Mouse (Mus musculus): ENCODE measurements at regions not wholly inside any gene's neighbourhood (a gene's known extent, or its start where the extent isn't known, plus 50 kb on each side); places are given as distances from the start of the nearest gene placed in this dataset.
A peak's percentile ranks its signal among the peaks of the same experiment; 100 is the strongest.

DNA sequence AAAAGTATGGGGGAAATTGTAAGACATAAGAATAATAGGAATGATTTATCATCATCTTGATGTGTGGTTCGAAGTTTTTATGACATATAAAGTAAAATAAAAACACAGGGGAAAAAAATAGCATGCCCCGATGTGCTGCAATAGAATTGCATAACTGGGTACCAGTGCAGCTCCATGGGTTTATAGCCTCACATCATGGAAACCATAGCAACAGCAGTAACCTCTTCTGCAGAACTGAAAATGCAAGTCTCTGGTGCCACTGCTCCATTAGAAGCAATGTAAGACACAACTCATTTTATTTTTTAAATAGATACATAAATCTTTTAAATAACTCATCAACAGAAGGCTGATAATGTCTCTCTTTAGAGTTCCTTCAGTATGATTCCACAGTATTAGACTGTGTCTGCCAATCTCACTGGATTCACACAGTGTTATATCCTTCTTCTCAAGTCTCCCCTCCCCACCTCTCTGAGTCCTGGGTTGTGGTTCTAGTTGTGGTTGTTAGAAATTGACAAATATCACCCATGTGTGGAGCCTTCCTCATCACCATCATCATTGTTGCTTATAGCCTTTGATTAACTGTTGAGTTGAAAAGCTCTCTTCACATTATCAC, 340.9 kb upstream of the Gm11042 start:
- Histone ChIP-seq H3K27ac (no peak overlapping the region), H3K4me1 (replicated peaks) (no peaks in the 10 kb centered on the region), H3K36me3 (no peaks in the 10 kb centered on the region), H3K9ac (no peak overlapping the region), H3K4me2 (no peak overlapping the region), H3K4me3 (no peak overlapping the region), H3K9me3 (no peaks in the 10 kb centered on the region), H3K27me3 (no peaks in the 10 kb centered on the region)
- 72% methylated on average over 2 of the region's 2 CpGs for WGBS
- ATAC-seq (ENCODE audit: low FRiP score): no peak

GRCm38 (mm10) chr12:74651256-74651655, 335.1 kb upstream of the Gm11042 start:
- no peak for ATAC-seq (ENCODE audit: low FRiP score)
- no peak overlapping the region for H3K4me2 ChIP-seq
- H3K27me3 ChIP-seq: no peaks in the 10 kb centered on the region
- no peaks in the 10 kb centered on the region for H3K9me3 ChIP-seq
- H3K36me3 ChIP-seq: no peaks in the 10 kb centered on the region
- no peaks in the 10 kb centered on the region for H3K4me1 ChIP-seq (replicated peaks)
- H3K9ac ChIP-seq: no peak overlapping the region
- no peak overlapping the region for H3K27ac ChIP-seq
- WGBS: 79% methylated on average over 1 of the region's 1 CpGs
- H3K4me3 ChIP-seq: no peak overlapping the region

DNA sequence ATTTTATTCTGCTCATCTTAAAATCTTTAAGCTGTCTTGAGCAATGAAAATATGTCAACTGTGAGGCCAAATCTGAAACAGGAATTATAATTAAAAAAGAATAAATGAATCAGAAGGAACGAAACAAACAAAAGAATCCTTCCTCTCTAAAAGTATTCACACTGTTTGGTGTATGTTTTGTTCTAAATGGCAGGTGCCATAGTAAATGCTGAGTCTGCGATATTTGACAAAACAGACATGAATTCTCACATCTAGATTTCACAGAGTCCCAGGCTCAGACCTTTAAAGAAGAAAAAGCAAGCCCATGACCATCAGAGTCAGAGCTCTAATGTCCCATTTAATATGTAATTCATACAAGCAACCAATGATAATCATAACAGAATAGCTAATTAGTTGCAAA, 316.6 kb upstream of the Gm11042 start:
- 82% methylated on average over 2 of the region's 2 CpGs for WGBS
- no peaks in the 10 kb centered on the region for H3K9me3 ChIP-seq
- H3K36me3 ChIP-seq: no peaks in the 10 kb centered on the region
- no peak overlapping the region for H3K9ac ChIP-seq
- ATAC-seq (ENCODE audit: low FRiP score): no peak
- H3K4me2 ChIP-seq: no peak overlapping the region
- no peaks in the 10 kb centered on the region for H3K27me3 ChIP-seq
- H3K4me3 ChIP-seq: no peak overlapping the region
- no peaks in the 10 kb centered on the region for H3K4me1 ChIP-seq (replicated peaks)
- no peak overlapping the region for H3K27ac ChIP-seq

DNA sequence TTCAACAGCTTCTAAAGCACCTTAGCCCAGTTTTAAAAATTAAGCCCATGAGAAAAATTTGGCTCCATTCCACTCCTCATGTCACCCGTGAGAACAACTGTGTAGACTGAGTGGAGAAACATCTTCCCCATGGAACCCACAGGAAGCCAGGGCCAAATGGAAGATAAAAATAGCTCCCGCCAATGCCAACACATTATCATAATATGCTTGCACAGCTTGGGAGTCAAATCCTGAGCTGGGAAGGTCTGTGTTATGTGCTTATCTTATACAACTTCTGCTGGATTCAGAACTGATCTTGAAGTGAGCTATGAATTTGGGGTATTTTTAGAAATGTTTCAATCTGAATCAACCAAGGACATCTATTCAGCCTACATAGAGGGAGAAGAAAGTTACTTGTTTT, 279.0 kb upstream of the Gm11042 start:
- H3K27ac ChIP-seq: no peak overlapping the region
- H3K27me3 ChIP-seq: no peaks in the 10 kb centered on the region
- H3K4me1 ChIP-seq (replicated peaks): no peaks in the 10 kb centered on the region
- ATAC-seq (ENCODE audit: low FRiP score): no peak
- no peaks in the 10 kb centered on the region for H3K9me3 ChIP-seq
- H3K4me3 ChIP-seq: no peak overlapping the region
- H3K4me2 ChIP-seq: no peak overlapping the region
- H3K36me3 ChIP-seq: no peaks in the 10 kb centered on the region
- no peak overlapping the region for H3K9ac ChIP-seq
- WGBS: 86% methylated on average over 2 of the region's 2 CpGs

GRCm38 (mm10) chr12:74554599-74554998, 238.4 kb upstream of the Gm11042 start:
- H3K4me3 ChIP-seq: no peak overlapping the region
- H3K9ac ChIP-seq: no peak overlapping the region
- no peak overlapping the region for H3K4me2 ChIP-seq
- H3K4me1 ChIP-seq (replicated peaks): no peaks in the 10 kb centered on the region
- H3K27me3 ChIP-seq: no peaks in the 10 kb centered on the region
- WGBS: 94% methylated on average over 2 of the region's 2 CpGs
- no peaks in the 10 kb centered on the region for H3K9me3 ChIP-seq
- H3K36me3 ChIP-seq: no peaks in the 10 kb centered on the region
- no peak for ATAC-seq (ENCODE audit: low FRiP score)
- H3K27ac ChIP-seq: no peak overlapping the region

DNA sequence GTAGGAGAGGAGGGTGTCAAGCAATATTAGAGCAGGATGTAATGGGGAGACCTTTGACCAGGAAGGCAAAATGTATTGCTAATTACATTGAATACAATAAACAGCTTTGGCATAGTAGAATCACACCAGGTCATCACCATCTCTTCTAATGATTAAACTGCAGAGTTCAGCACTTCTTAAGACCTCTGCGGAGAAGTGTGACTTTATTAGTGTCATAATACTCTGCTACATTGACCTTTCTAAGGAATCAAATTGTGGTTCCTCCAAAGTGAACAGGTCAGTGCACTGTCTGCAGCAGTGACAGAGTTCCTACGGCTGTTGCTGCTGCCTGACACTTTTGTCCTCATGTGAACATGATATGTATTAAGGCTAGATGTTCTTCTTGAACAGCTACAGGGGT, 228.0 kb upstream of the Gm11042 start:
- H3K4me3 ChIP-seq: no peak overlapping the region
- no peak overlapping the region for H3K27ac ChIP-seq
- WGBS: 84% methylated on average over 2 of the region's 2 CpGs
- ATAC-seq (ENCODE audit: low FRiP score): no peak
- H3K9ac ChIP-seq: no peak overlapping the region
- H3K4me2 ChIP-seq: no peak overlapping the region
- no peaks in the 10 kb centered on the region for H3K36me3 ChIP-seq
- H3K27me3 ChIP-seq: no peaks in the 10 kb centered on the region
- no peaks in the 10 kb centered on the region for H3K4me1 ChIP-seq (replicated peaks)
- no peaks in the 10 kb centered on the region for H3K9me3 ChIP-seq

DNA sequence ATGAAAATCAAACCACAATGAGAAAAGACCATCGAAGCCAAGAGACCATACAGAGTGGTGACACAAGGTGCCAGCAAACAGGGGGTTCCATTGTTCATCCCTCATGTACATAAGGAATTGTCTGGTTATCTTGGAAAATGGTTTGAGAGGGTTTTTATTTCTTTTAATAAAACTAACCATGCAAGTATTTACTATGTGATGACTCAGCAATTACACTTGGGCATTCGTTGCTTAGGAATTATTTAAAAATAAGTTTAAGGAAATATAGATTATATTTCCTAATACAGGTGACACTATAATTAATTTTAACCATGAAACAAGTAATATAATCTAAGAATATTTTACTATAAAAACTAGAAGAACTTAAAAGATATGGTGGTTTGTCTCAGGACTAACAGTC, 218.7 kb upstream of the Gm11042 start:
- Histone ChIP-seq H3K27me3 (no peaks in the 10 kb centered on the region), H3K4me3 (no peak overlapping the region), H3K4me2 (no peak overlapping the region), H3K36me3 (no peaks in the 10 kb centered on the region), H3K27ac (no peak overlapping the region), H3K9ac (no peak overlapping the region), H3K4me1 (replicated peaks) (no peaks in the 10 kb centered on the region), H3K9me3 (no peaks in the 10 kb centered on the region)
- WGBS: 87% methylated on average over 2 of the region's 2 CpGs
- ATAC-seq (ENCODE audit: low FRiP score): no peak

DNA sequence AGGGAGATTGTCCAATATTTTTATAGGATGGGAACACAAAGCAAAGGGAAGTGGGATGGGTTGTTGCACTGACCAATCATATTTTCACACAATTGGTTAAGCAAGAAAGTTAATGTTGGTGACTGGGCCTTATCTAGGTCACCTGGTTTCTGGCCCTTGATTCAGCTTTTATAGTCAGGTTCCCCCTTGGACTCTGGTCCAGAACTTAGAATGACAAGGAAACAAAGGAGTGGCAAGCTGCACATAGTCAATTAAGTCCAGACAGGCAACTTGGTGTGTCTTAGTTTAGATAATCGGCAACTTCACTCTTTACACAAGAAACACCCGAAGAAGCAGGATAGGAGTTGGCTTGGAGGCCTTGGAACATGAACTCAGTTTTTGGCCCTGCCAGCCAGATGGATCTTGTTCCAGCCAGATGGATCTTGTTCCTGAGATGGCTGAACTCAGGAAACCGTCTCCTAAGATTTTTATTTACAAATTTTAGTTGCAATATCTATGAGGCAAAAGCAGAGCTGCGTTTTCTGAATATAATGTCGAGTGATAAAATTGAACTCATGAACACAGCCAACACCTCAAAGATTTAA, 212.9 kb upstream of the Gm11042 start:
- Histone ChIP-seq H3K27me3 (no peaks in the 10 kb centered on the region), H3K36me3 (no peaks in the 10 kb centered on the region), H3K9ac (no peak overlapping the region), H3K4me1 (replicated peaks) (peaks cover 8% of the 10 kb centered on the region; the same call in 1 of the 2 replicates), H3K4me2 (no peak overlapping the region), H3K27ac (no peak overlapping the region), H3K4me3 (no peak overlapping the region), H3K9me3 (no peaks in the 10 kb centered on the region)
- ATAC-seq (ENCODE audit: low FRiP score): no peak
- 93% methylated on average over 5 of the region's 5 CpGs for WGBS

DNA sequence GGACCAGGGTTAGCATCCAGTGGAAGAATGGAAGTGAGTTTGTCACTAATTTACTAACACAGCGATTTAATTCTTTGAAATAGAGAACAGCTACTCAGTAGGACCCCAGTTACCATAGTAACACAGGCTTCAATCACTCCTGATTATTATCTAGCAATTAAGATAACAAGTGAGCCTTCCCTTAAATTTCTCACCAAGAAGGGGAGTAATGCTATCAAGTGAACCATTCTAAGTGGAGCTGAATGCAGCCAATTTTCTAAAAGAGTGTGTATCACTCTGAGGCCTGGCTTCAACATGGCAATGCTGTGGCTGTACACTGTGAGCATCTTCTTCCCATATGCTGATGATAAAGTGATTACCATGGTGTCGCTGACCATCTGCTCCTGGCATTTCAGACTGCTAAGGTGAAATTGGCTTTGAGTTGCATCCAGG, 211.0 kb upstream of the Gm11042 start:
- no peak overlapping the region for H3K4me2 ChIP-seq
- no peaks in the 10 kb centered on the region for H3K36me3 ChIP-seq
- 36% methylated on average over 2 of the region's 2 CpGs for WGBS
- peaks cover 8% of the 10 kb centered on the region; the same call in 1 of the 2 replicates for H3K4me1 ChIP-seq (replicated peaks)
- peak; percentile 36; the same call in 1 of the 2 replicates for ATAC-seq (ENCODE audit: low FRiP score)
- no peak overlapping the region; the same call in 1 of the 2 replicates for H3K27ac ChIP-seq
- H3K27me3 ChIP-seq: no peaks in the 10 kb centered on the region
- no peak overlapping the region for H3K9ac ChIP-seq
- H3K4me3 ChIP-seq: no peak overlapping the region
- H3K9me3 ChIP-seq: no peaks in the 10 kb centered on the region

- Histone ChIP-seq H3K4me1 (replicated peaks) (peaks cover 8% of the 10 kb centered on the region; the same call in 1 of the 2 replicates), H3K27ac (no peak overlapping the region), H3K9ac (no peak overlapping the region), H3K36me3 (no peaks in the 10 kb centered on the region), H3K27me3 (no peaks in the 10 kb centered on the region), H3K4me3 (no peak overlapping the region), H3K4me2 (no peak overlapping the region), H3K9me3 (no peaks in the 10 kb centered on the region)
- ATAC-seq (ENCODE audit: low FRiP score): no peak
Observed at GRCm38 (mm10) chr12:74523988-74524387, 207.8 kb upstream of the Gm11042 start.

GRCm38 (mm10) chr12:74518032-74518431, 201.8 kb upstream of the Gm11042 start:
- no peak overlapping the region for H3K4me2 ChIP-seq
- no peak for ATAC-seq (ENCODE audit: low FRiP score)
- H3K4me3 ChIP-seq: no peak overlapping the region
- WGBS: 91% methylated on average over 6 of the region's 6 CpGs
- H3K9ac ChIP-seq: no peak overlapping the region
- H3K36me3 ChIP-seq: no peaks in the 10 kb centered on the region
- H3K9me3 ChIP-seq: no peaks in the 10 kb centered on the region
- H3K27me3 ChIP-seq: no peaks in the 10 kb centered on the region
- no peak overlapping the region for H3K27ac ChIP-seq
- H3K4me1 ChIP-seq (replicated peaks): no peaks in the 10 kb centered on the region

- Histone ChIP-seq H3K27me3 (no peaks in the 10 kb centered on the region), H3K9me3 (no peaks in the 10 kb centered on the region), H3K36me3 (no peaks in the 10 kb centered on the region), H3K4me2 (no peak overlapping the region), H3K9ac (no peak overlapping the region), H3K27ac (peak overlapping the region; percentile 35; the same call in 1 of the 2 replicates), H3K4me3 (no peak overlapping the region), H3K4me1 (replicated peaks) (no peaks in the 10 kb centered on the region)
- 42% methylated on average over 3 of the region's 3 CpGs for WGBS
- ATAC-seq (ENCODE audit: low FRiP score): peak; percentile 76
Observed at GRCm38 (mm10) chr12:74516527-74516926, 200.3 kb upstream of the Gm11042 start.

GRCm38 (mm10) chr12:74502791-74503190, 186.6 kb upstream of the Gm11042 start:
- no peak for ATAC-seq (ENCODE audit: low FRiP score)
- Histone ChIP-seq H3K27me3 (no peaks in the 10 kb centered on the region), H3K27ac (no peak overlapping the region), H3K9ac (no peak overlapping the region), H3K4me2 (no peak overlapping the region), H3K9me3 (no peaks in the 10 kb centered on the region), H3K4me1 (replicated peaks) (no peaks in the 10 kb centered on the region), H3K4me3 (no peak overlapping the region), H3K36me3 (no peaks in the 10 kb centered on the region)
- WGBS: 76% methylated on average over 2 of the region's 2 CpGs
